Mouse (Mus musculus) midbrain, embryonic 15.5 days (tissue): Measurements from ENCODE around the gene Pdzph1. TPM values are rescaled to one million over a fixed set of nuclear protein-coding genes. Genes with fewer than 3 reads are reported as not detected.

Source experiments
- polyA plus RNA-seq: library from polyadenylated mRNA; unstranded; fragments of >200 nt; fragmentation: Nextera tagmentation; extraction: Ambion mirVana; gene quantifications from 2 replicates; pipeline ENCODE4 v1.2.1, GENCODE M21; 2015

Pdzph1 gene
- polyA plus RNA-seq, 1 experiment from 2014 or later = 4.1 TPM

Other genes with a start within 250 kb of the Pdzph1 start
- 6.3 and 6.5 TPM in 2 replicates for gene Nudt12, start 22.0 kb upstream of the Pdzph1 start, polyA plus RNA-seq